Mouse (Mus musculus) erythroblast, adult 5-6 weeks (primary cell): ENCODE data around the gene Cfd. TPM values are rescaled to one million over a fixed set of nuclear protein-coding genes. Genes with fewer than 3 reads are reported as not detected.
"Not testable (repeated sequence)": the region's sequence is repeated elsewhere in the genome, so short reads cannot be mapped to it uniquely, and the experiment has no call there.

Experiments
- ATAC-seq: replicated peaks from 2 replicates; pipeline ENCODE4 v1.8.0; 2016; ENCODE audit warnings: moderate number of reproducible peaks, mild to moderate bottlenecking, moderate TSS enrichment, inconsistent platforms; ENCODE audit not compliant: poor library complexity, low FRiP score, severe bottlenecking
- total RNA-seq, 2 experiments: library from RNA; stranded (forward) in 1 of 2; stranded (reverse) in 1 of 2; fragments of 150-400 nt in 1 of 2; fragments of 200-764, 138-1000 nt in 1 of 2; gene quantifications; 2 replicates each; pipeline versions ENCODE4 v1.2.3 to v1.2.4; 2015 to 2017; ENCODE audit warnings: low replicate concordance in 2 of 2

Cfd gene
- total RNA-seq, 2 experiments from 2014 or later: not detected

- ATAC-seq: peak; percentile 67
Measured at GRCm38 (mm10) chr10:79883297-79884084, 7.2 kb upstream of the Cfd start.

GRCm38 (mm10) chr10:79884446-79884845 lies 6.2 kb upstream of the Cfd start:
- no peak for ATAC-seq

- ATAC-seq: not testable (repeated sequence)
Measured at GRCm38 (mm10) chr10:79884938-79885337, 5.7 kb upstream of the Cfd start.

- ATAC-seq: no peak
Measured at GRCm38 (mm10) chr10:79886054-79886453, 4.6 kb upstream of the Cfd start, which contains the start of gene Elane. Elane (plus strand) TSS chr10:79886247.

- ATAC-seq: no peak
Measured at GRCm38 (mm10) chr10:79886611-79887010, 4.0 kb upstream of the Cfd start.

- no peak for ATAC-seq
Measured at GRCm38 (mm10) chr10:79889386-79889785, 1.3 kb upstream of the Cfd start.

- peak; percentile 74 for ATAC-seq
Measured at GRCm38 (mm10) chr10:79892451-79893118, 1.9 kb downstream of the Cfd start.

GRCm38 (mm10) chr10:79896306-79896705 lies 5.7 kb downstream of the Cfd start:
- ATAC-seq: no peak

- no peak for ATAC-seq
Measured at GRCm38 (mm10) chr10:79896814-79897213, 6.2 kb downstream of the Cfd start.

- ATAC-seq: no peak
Measured at GRCm38 (mm10) chr10:79897316-79898245, 6.9 kb downstream of the Cfd start.

- ATAC-seq: no peak
Measured at GRCm38 (mm10) chr10:79900951-79901410, 10.3 kb downstream of the Cfd start.

GRCm38 (mm10) chr10:79906712-79907111 lies 16.1 kb downstream of the Cfd start:
- no peak for ATAC-seq

GRCm38 (mm10) chr10:79907415-79907814 lies 16.8 kb downstream of the Cfd start:
- ATAC-seq: no peak

- ATAC-seq: peak; percentile 84
Measured at GRCm38 (mm10) chr10:79908167-79909091, 17.8 kb downstream of the Cfd start, which contains the start of gene Med16. Med16 (minus strand) TSS chr10:79908923.

- peak; percentile 23; the same call in 1 of the 2 replicates for ATAC-seq
Measured at GRCm38 (mm10) chr10:79909092-79909922, 18.7 kb downstream of the Cfd start.

GRCm38 (mm10) chr10:79910556-79910955 lies 19.9 kb downstream of the Cfd start, which contains the start of gene Gm26602:
Gm26602 (plus strand) TSS chr10:79910856.
- no peak for ATAC-seq

GRCm38 (mm10) chr10:79912412-79912811 lies 21.8 kb downstream of the Cfd start:
- ATAC-seq: no peak
